Mouse (Mus musculus) MEL (cell line): Measurements from ENCODE around the gene Amz2. TPM values are rescaled to one million over a fixed set of nuclear protein-coding genes. Genes with fewer than 3 reads are reported as not detected.

Experiments used
- DNase-seq: peaks from one replicate; pipeline ENCODE4 v3.0.0; 2011; ENCODE audit warnings: low read depth, low spot score
- H3K27ac ChIP-seq: 2 replicates; pipeline ENCODE4 v1.5.1; 2012; ENCODE audit warnings: low read depth, mild to moderate bottlenecking, control low read depth, low read length, moderate library complexity; ENCODE audit not compliant: control insufficient read depth
- H3K27me3 ChIP-seq, 2 experiments: fragments of 150-350 bp in 1 of 2; sonication (generic) in 1 of 2; 2 replicates each; pipeline ENCODE4 v1.6.1; 2012; ENCODE audit warnings: low read length in 2 of 2, mild to moderate bottlenecking in 2 of 2, improper control_type of control experiment in 1 of 2, moderate library complexity in 1 of 2; ENCODE audit not compliant: insufficient read depth in 2 of 2, control insufficient read depth in 1 of 2
- H3K36me3 ChIP-seq, 2 experiments: 2 replicates each; pipeline ENCODE4 v1.6.1; 2012 to 2014; ENCODE audit warnings: low read length in 2 of 2, improper control_type of control experiment in 1 of 2, inconsistent platforms in 1 of 2, mild to moderate bottlenecking in 1 of 2; ENCODE audit not compliant: insufficient read depth in 2 of 2, control insufficient read depth in 1 of 2
- H3K4me1 ChIP-seq, 2 experiments: fragments of 150-350 bp in 1 of 2; sonication (generic) in 1 of 2; 2 replicates each; pipeline ENCODE4 v1.6.1; 2012; ENCODE audit warnings: low read length in 2 of 2, improper control_type of control experiment in 1 of 2, mild to moderate bottlenecking in 1 of 2; ENCODE audit not compliant: insufficient read depth in 2 of 2, control insufficient read depth in 1 of 2
- H3K4me3 ChIP-seq, 2 experiments: fragments of 150-350 bp in 1 of 2; sonication (generic) in 1 of 2; 2 replicates each; pipeline ENCODE4 v1.5.1; 2012; ENCODE audit warnings: low read depth in 2 of 2, low read length in 2 of 2, mild to moderate bottlenecking in 2 of 2, moderate library complexity in 2 of 2, control low read depth in 1 of 2, improper control_type of control experiment in 1 of 2; ENCODE audit not compliant: control insufficient read depth in 1 of 2, insufficient read depth in 1 of 2
- H3K79me2 ChIP-seq: 2 replicates; pipeline ENCODE4 v1.6.1; 2012; ENCODE audit warnings: mild to moderate bottlenecking, low read length, moderate library complexity; ENCODE audit not compliant: control insufficient read depth, poor library complexity, insufficient read depth
- H3K9ac ChIP-seq: 2 replicates; pipeline ENCODE4 v1.6.1; 2012; ENCODE audit warnings: low read depth, mild to moderate bottlenecking, control low read depth, low read length, moderate library complexity; ENCODE audit not compliant: control insufficient read depth, poor library complexity, severe bottlenecking
- H3K9me3 ChIP-seq: fragments of 150-350 bp; sonication (generic); replicated peaks from 2 replicates; pipeline ENCODE4 v1.6.1; 2012; ENCODE audit warnings: mild to moderate bottlenecking, low read length, improper control_type of control experiment, moderate library complexity; ENCODE audit not compliant: insufficient read depth
- BHLHE40 ChIP-seq: IDR thresholded peaks from 2 replicates; pipeline ENCODE4 v1.6.1; 2012; ENCODE audit warnings: low read depth, mild to moderate bottlenecking, inconsistent platforms, low read length, improper control_type of control experiment, borderline replicate concordance
- CTCF ChIP-seq, 3 experiments: IDR thresholded peaks in 2 of 3; conservative IDR thresholded peaks in 1 of 3; 2 replicates each; pipeline ENCODE4 v1.5.1; 2011 to 2012; ENCODE audit warnings: low read length in 3 of 3, low read depth in 2 of 3, mild to moderate bottlenecking in 2 of 3, improper control_type of control experiment in 1 of 3, inconsistent platforms in 1 of 3, mixed read lengths in 1 of 3, moderate library complexity in 1 of 3; ENCODE audit not compliant: control insufficient read depth in 1 of 3, insufficient read depth in 1 of 3, poor library complexity in 1 of 3, severe bottlenecking in 1 of 3
- E2F4 ChIP-seq: IDR thresholded peaks from 2 replicates; pipeline ENCODE4 v1.6.1; 2011; ENCODE audit warnings: low read depth, low read length, improper control_type of control experiment, borderline replicate concordance
- EP300 ChIP-seq, 2 experiments: IDR thresholded peaks; 2 replicates each; pipeline ENCODE4 v1.6.1; 2011; ENCODE audit warnings: improper control_type of control experiment in 2 of 2, low read length in 2 of 2, low read depth in 1 of 2, mild to moderate bottlenecking in 1 of 2
- ETS1 ChIP-seq: IDR thresholded peaks from 2 replicates; pipeline ENCODE4 v1.6.1; 2012; ENCODE audit warnings: low read depth, mild to moderate bottlenecking, inconsistent platforms, low read length, improper control_type of control experiment, moderate library complexity
- HCFC1 ChIP-seq: IDR thresholded peaks from 2 replicates; pipeline ENCODE4 v1.6.1; 2012; ENCODE audit warnings: low read depth, mild to moderate bottlenecking, inconsistent platforms, low read length, improper control_type of control experiment, moderate library complexity
- MAX ChIP-seq: IDR thresholded peaks from 2 replicates; pipeline ENCODE4 v1.6.1; 2011; ENCODE audit warnings: low read length, improper control_type of control experiment
- MAZ ChIP-seq: IDR thresholded peaks from 2 replicates; pipeline ENCODE4 v1.6.1; 2012; ENCODE audit warnings: low read depth, mild to moderate bottlenecking, inconsistent platforms, low read length, improper control_type of control experiment
- MEF2A ChIP-seq: IDR thresholded peaks from 2 replicates; pipeline ENCODE4 v1.6.1; 2014; ENCODE audit warnings: low read depth, mild to moderate bottlenecking, inconsistent platforms, low read length, improper control_type of control experiment; ENCODE audit not compliant: poor library complexity, insufficient replicate concordance, severe bottlenecking; ENCODE audit errors: extremely low read depth
- MXI1 ChIP-seq: IDR thresholded peaks from 2 replicates; pipeline ENCODE4 v1.6.1; 2011; ENCODE audit warnings: mild to moderate bottlenecking, low read depth, low read length, improper control_type of control experiment
- MYC ChIP-seq: IDR thresholded peaks from 2 replicates; pipeline ENCODE4 v1.6.1; 2011; ENCODE audit warnings: low read depth, mild to moderate bottlenecking, low read length, improper control_type of control experiment, moderate library complexity
- POLR2AphosphoS2 ChIP-seq: IDR thresholded peaks from 2 replicates; pipeline ENCODE4 v1.6.1; 2011; ENCODE audit warnings: low read length, improper control_type of control experiment
- POLR2AphosphoS5 ChIP-seq: IDR thresholded peaks from 2 replicates; pipeline ENCODE4 v1.6.1; 2012; ENCODE audit warnings: low read depth, borderline replicate concordance, mild to moderate bottlenecking, inconsistent platforms, low read length, moderate library complexity, mixed read lengths
- RAD21 ChIP-seq: IDR thresholded peaks from 2 replicates; pipeline ENCODE4 v1.6.1; 2011; ENCODE audit warnings: mild to moderate bottlenecking, low read depth, low read length, improper control_type of control experiment
- SIN3A ChIP-seq: IDR thresholded peaks from 2 replicates; pipeline ENCODE4 v1.6.1; 2012; ENCODE audit warnings: low read length, improper control_type of control experiment, inconsistent platforms
- SMC3 ChIP-seq: IDR thresholded peaks from 2 replicates; pipeline ENCODE4 v1.6.1; 2011; ENCODE audit warnings: low read depth, low read length, improper control_type of control experiment
- TAL1 ChIP-seq: IDR thresholded peaks from 2 replicates; pipeline ENCODE4 v1.6.1; 2012; ENCODE audit warnings: mild to moderate bottlenecking, inconsistent platforms, low read length, moderate library complexity, mixed read lengths
- TBP ChIP-seq: IDR thresholded peaks from 2 replicates; pipeline ENCODE4 v1.8.0; 2011; ENCODE audit warnings: low read depth, low read length, improper control_type of control experiment
- TCF12 ChIP-seq: IDR thresholded peaks from 2 replicates; pipeline ENCODE4 v1.6.1; 2014; ENCODE audit warnings: low read depth, mild to moderate bottlenecking, inconsistent platforms, low read length, improper control_type of control experiment, moderate library complexity
- UBTF ChIP-seq: IDR thresholded peaks from 2 replicates; pipeline ENCODE4 v1.6.1; 2012; ENCODE audit warnings: low read depth, mild to moderate bottlenecking, inconsistent platforms, low read length, improper control_type of control experiment, moderate library complexity, borderline replicate concordance; ENCODE audit not compliant: insufficient read depth
- ZC3H11A ChIP-seq: IDR thresholded peaks from 2 replicates; pipeline ENCODE4 v1.6.1; 2012; ENCODE audit warnings: low read depth, mild to moderate bottlenecking, inconsistent platforms, low read length, improper control_type of control experiment
- polyA plus RNA-seq, 2 experiments: library from polyadenylated mRNA; stranded (reverse) in 1 of 2; unstranded in 1 of 2; fragments of >175 nt in 1 of 2; fragments of >200 nt in 1 of 2; gene quantifications; 2 replicates each; pipeline versions ENCODE4 v1.2.1 to v1.2.4; 2012; ENCODE audit warnings: low replicate concordance in 2 of 2, low read depth in 1 of 2; ENCODE audit not compliant: insufficient read length in 2 of 2, insufficient read depth in 1 of 2, missing spikeins in 1 of 2
- total RNA-seq: library from RNA; depleted of rRNA; stranded (reverse); fragments of 300-350 nt; gene quantifications from 2 replicates; pipeline ENCODE4 v1.2.3, GENCODE M21; 2012

Amz2 gene
- total and polyA plus RNA-seq, 3 experiments, result 40.2 to 1,743 (median 47.1) TPM

DNA sequence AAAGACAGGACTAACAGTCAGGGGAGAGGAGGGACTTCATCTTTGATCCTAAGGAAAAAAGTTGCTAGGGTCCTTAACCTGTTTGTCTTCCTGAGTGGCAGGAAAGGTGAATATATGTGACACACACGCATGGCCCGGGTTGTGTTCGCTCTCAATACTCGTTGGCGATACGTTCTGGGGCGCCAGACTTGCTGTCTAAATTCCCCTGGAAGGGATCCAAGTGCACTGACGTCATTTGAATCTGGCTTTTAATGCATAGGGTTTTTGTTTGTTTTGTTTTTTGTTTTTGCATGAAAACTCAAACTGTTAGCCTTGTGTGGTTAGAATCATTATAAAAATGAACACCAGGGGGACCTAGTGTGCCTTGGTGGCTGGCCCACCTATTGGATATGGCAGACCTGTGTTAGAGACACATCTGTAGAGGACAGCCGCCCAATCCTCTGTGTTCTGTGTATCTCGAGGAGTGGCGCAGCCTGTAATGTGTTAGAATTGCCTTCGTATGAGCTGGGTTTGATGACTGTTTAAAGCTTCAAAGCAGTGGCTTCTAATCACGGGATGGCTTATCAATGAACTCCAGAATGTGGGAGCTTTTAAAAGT lies 19.8 kb downstream of the Amz2 start:
- no peak overlapping the region for H3K9ac ChIP-seq
- no peak overlapping the region for H3K27ac ChIP-seq
- TF ChIP-seq MAX, result 0 out of 2 replicates have a peak, but pooled peaks have one; percentile 18
- 0 out of 4 replicates have a peak, but pooled peaks of 1 of the 2 experiments have one; percentile 10 for TF ChIP-seq EP300 (IDR thresholded peaks at IDR 0.05; ENCODE audit: low read depth in 1 of 2, low read length in 2 of 2)
- TF ChIP-seq HCFC1, result 0 out of 2 replicates have a peak, but pooled peaks have one; percentile 24
- TF ChIP-seq MXI1, result 0 out of 2 replicates have a peak, but pooled peaks have one; percentile 17
- peak; percentile 95 for TF ChIP-seq RAD21
- TF ChIP-seq CTCF (IDR thresholded peaks at IDR 0.05 in 2 of 3, conservative IDR thresholded peaks at IDR 0.05 in 1 of 3; ENCODE audit: control insufficient read depth in 1 of 3, insufficient read depth in 1 of 3, low read depth in 2 of 3, low read length in 3 of 3, poor library complexity in 1 of 3, severe bottlenecking in 1 of 3), result peak; percentile 64 to 96 (median 67)
- TF ChIP-seq TCF12, result no peak
- TF ChIP-seq UBTF, result no peak
- peak; percentile 99 for TF ChIP-seq ZC3H11A
- no peak for TF ChIP-seq POLR2AphosphoS5
- no peak for TF ChIP-seq TAL1
- peak; percentile 41; the same call in 1 of the 2 replicates for TF ChIP-seq SIN3A
- 0 out of 2 replicates have a peak, but pooled peaks have one; percentile 35 for TF ChIP-seq MAZ
- 0 out of 2 replicates have a peak, but pooled peaks have one; percentile 23 for TF ChIP-seq MYC
- TF ChIP-seq SMC3, result peak; percentile 100
- no peak for TF ChIP-seq BHLHE40
- H3K4me1 ChIP-seq, result peaks cover 0 to 6% of the 10 kb centered on the region in 2 experiments; a peak in 2 of 4 replicates
- peak; percentile 82 for DNase-seq
- H3K9me3 ChIP-seq, result no peaks in the 10 kb centered on the region
- H3K36me3 ChIP-seq, result 0 out of 4 replicates have a peak, but pooled peaks cover 0 to 4% of the 10 kb centered on the region in 2 experiments
- no peak overlapping the region for H3K4me3 ChIP-seq
- no peaks in the 10 kb centered on the region for H3K27me3 ChIP-seq
- no peaks in the 10 kb centered on the region for H3K79me2 ChIP-seq

DNA sequence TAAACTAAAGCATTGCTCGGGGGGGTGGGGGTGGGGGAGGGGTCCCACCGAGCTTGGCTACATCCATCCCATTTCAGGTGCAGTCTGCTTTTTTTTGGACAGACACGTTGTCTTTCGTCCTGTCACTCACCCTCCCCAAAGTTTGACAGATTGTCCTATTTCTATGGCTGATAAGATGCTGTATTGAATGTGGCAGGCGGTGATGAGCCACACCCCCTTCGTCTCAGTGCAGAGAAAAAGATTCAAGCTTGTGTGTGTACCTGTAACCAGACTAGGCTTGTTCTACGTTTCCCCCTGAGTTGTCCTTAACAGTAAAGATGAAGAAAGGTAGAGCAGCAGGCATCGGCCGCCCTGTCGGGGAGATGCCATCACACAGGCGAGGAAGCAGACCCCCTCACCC lies 25.4 kb downstream of the Amz2 start:
- DNase-seq, result no peak
- no peaks in the 10 kb centered on the region for H3K79me2 ChIP-seq
- no peak overlapping the region for H3K27ac ChIP-seq
- TF ChIP-seq POLR2AphosphoS2 (no peak; the same call in 1 of the 2 replicates), MEF2A (no peak), ETS1 (no peak), MXI1 (no peak), TCF12 (no peak), E2F4 (no peak), CTCF (IDR thresholded peaks at IDR 0.05 in 2 of 3, conservative IDR thresholded peaks at IDR 0.05 in 1 of 3; ENCODE audit: control insufficient read depth in 1 of 3, insufficient read depth in 1 of 3, low read depth in 2 of 3, low read length in 3 of 3, poor library complexity in 1 of 3, severe bottlenecking in 1 of 3) (no peak), TBP (no peak)
- no peak overlapping the region for H3K9ac ChIP-seq
- no peaks in the 10 kb centered on the region for H3K27me3 ChIP-seq
- H3K4me3 ChIP-seq, result no peak overlapping the region
- H3K9me3 ChIP-seq, result no peaks in the 10 kb centered on the region
- no peaks in the 10 kb centered on the region for H3K4me1 ChIP-seq
- peaks cover 0 to 26% of the 10 kb centered on the region in 2 experiments; a peak in 2 of 4 replicates for H3K36me3 ChIP-seq
